Mouse (Mus musculus): ENCODE measurements around the gene Trappc4.

The Trappc4 gene

GRCm38 (mm10) chr9:44379054-44379834 is 28.2 kb downstream of the Trappc4 start, which contains the start of gene Hyou1:
Gene Hyou1 (plus strand): TSS chr9:44379490.
- TF ChIP-seq GATA4 (IDR thresholded peaks at IDR 0.05; ENCODE audit: insufficient replicate concordance, low read length) = peak; percentile 76; the same call in 1 of the 2 replicates

GRCm38 (mm10) chr9:44378153-44378730 is 29.2 kb downstream of the Trappc4 start:
- TF ChIP-seq GATA4 (IDR thresholded peaks at IDR 0.05; ENCODE audit: insufficient replicate concordance, low read length) = no peak

DNA sequence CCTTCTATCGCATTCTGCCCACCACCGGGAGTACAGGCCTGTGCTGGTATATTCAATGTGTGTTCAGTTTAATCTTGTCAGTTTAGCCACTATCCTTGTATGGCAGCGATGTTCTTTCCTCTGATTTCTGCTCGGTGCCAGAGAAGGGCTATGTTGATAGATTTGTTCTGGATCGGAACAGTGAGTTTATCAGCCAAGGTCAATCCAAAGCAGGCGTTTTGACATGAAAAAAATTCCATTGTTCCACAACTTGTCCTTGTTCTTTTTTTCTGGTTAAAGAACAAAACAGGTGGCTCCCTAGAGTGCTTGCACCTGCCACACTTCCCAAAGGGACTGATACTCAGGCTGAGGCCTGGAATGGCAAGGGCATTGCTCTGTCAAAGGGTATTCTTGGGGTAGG is 31.3 kb downstream of the Trappc4 start:
- TF ChIP-seq GATA4 (IDR thresholded peaks at IDR 0.05; ENCODE audit: insufficient replicate concordance, low read length) = no peak

GRCm38 (mm10) chr9:44373386-44373785 is 34.0 kb downstream of the Trappc4 start:
- TF ChIP-seq GATA4 (IDR thresholded peaks at IDR 0.05; ENCODE audit: insufficient replicate concordance, low read length) = no peak

DNA sequence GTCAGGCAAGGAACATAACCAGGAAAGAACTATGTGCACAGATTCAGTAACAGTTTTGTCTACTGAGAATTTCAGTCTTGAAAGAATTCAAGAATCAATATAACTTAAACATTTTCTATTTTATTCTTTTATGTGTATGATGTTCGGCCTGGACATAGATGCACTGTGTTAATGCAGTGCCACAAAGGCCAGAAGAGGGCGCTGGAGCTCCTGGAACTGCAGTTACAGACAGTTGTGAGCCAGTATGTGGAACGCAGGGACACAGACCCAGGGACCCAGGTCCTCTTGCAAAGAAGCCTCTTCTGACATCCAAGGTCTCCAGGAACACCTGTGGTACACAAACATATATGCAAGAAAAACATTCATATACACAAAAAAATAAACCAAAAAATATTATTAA is 42.9 kb downstream of the Trappc4 start:
- TF ChIP-seq GATA4 (IDR thresholded peaks at IDR 0.05; ENCODE audit: insufficient replicate concordance, low read length) = no peak

- TF ChIP-seq GATA4 (IDR thresholded peaks at IDR 0.05; ENCODE audit: insufficient replicate concordance, low read length) = peak; percentile 32; the same call in 1 of the 2 replicates
Observed at GRCm38 (mm10) chr9:44361190-44361917, 46.0 kb downstream of the Trappc4 start, which contains the start of gene Vps11. Gene Vps11 (minus strand): TSS chr9:44361670.

DNA sequence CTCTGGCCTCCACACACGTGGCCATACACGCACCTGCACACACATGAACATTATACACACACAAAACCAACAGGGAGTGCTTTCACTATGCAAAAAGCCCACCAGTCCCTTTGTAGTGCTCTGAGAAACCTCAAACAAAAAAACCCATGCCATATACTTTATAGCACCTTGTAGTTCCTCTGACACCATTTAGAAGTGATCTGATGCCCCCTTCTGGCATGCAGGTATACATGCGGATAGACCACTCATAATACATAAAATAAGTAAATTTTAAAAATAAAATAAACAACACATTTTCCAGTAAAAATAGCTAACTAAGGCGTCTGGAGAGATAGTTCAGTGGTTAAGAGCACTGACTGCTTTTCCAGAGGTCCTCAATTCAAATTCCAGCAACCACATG is 50.2 kb downstream of the Trappc4 start:
- TF ChIP-seq GATA4 (IDR thresholded peaks at IDR 0.05; ENCODE audit: insufficient replicate concordance, low read length) = no peak

Measured in liver, adult (tissue).